Mouse (Mus musculus) C2C12 (cell line): ENCODE data around the gene Phf20.

Experiments used
- CEBPB ChIP-seq: IDR thresholded peaks from one replicate; pipeline ENCODE4 v1.6.1; 2011; ENCODE audit warnings: low read depth, mild to moderate bottlenecking, control low read depth, moderate library complexity
- CTCF ChIP-seq: IDR thresholded peaks from one replicate; pipeline ENCODE4 v1.5.1; 2011; ENCODE audit not compliant: control insufficient read depth, insufficient read depth, insufficient read length
- FOSL1 ChIP-seq: IDR thresholded peaks from one replicate; pipeline ENCODE4 v1.8.0; 2011; ENCODE audit warnings: mild to moderate bottlenecking, low read length; ENCODE audit not compliant: poor library complexity, insufficient read depth, severe bottlenecking
- MAX ChIP-seq: IDR thresholded peaks from one replicate; pipeline ENCODE4 v1.6.1; 2011; ENCODE audit warnings: mild to moderate bottlenecking, control low read depth
- MYOD1 ChIP-seq: IDR thresholded peaks from one replicate; pipeline ENCODE4 v1.6.1; 2011; ENCODE audit warnings: low read depth; ENCODE audit not compliant: control insufficient read depth, insufficient read length
- MYOG ChIP-seq: IDR thresholded peaks from one replicate; pipeline ENCODE4 v1.6.1; 2011; ENCODE audit not compliant: control insufficient read depth, insufficient read length; ENCODE audit errors: extremely low read depth
- USF1 ChIP-seq: IDR thresholded peaks from one replicate; pipeline ENCODE4 v1.6.1; 2011; ENCODE audit warnings: low read depth, mild to moderate bottlenecking, control low read depth, moderate library complexity

GRCm38 (mm10) chr2:156181592-156181991, 14.7 kb upstream of the Phf20 start:
- TF ChIP-seq CTCF = no peak
- no peak for TF ChIP-seq MYOD1
- no peak for TF ChIP-seq MAX
- no peak for TF ChIP-seq CEBPB
- TF ChIP-seq USF1 = no peak
- TF ChIP-seq FOSL1 = no peak
- TF ChIP-seq MYOG = no peak
